22 mouse cellular contexts compared by ENCODE assay signal in the genomic region with DNA sequence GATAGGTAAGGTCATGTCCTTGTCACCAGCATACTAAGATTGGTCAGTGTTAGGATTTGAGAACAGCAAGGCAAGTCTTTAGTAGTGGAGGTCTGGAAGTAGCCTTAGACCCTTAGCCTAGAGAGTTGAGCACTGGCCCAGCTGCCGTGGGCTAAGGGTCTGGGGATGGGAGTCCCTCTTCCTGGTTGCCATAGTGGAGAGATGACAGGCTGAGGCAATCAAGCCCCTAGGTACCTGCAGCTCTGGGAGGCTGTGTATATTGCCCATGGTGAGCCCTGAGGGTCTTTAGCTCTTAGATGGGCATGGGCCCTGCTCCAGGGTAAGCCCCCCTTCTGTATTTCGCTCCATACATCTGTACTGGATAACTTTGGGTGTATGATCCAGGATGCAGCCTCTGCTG.
DNase-seq lines count a peak whose midpoint lies in the region; ATAC-seq lines count a peak whose summit lies in the region.
"Had no signal": no experiment of that assay in that cellular context is flagged by ENCODE, and none has a peak within 500 bp of the region (broad histone marks: within the 10 kb centered on the region; RNA-seq: fewer than 3 reads in every experiment).

No protein-coding gene starts in this region.

- 86% methylated on average over 2 of the region's 2 CpGs for WGBS in embryonic facial prominence, embryonic 13.5 days
- 88% methylated on average over 2 of the region's 2 CpGs for WGBS in embryonic facial prominence, embryonic 10.5 days
- WGBS in midbrain, embryonic 11.5 days = 96% methylated on average over 2 of the region's 2 CpGs
- WGBS in midbrain, embryonic 10.5 days = 85% methylated on average over 2 of the region's 2 CpGs

- H3K4me2 ChIP-seq in embryonic facial prominence, embryonic 13.5 days = no peak overlapping the region
- H3K4me2 ChIP-seq in midbrain, embryonic 11.5 days = no peak overlapping the region
- H3K4me2 ChIP-seq: forebrain, embryonic 13.5 days; forebrain, embryonic 15.5 days had no signal

- peak; percentile 32; the same call in 1 of the 2 replicates for ATAC-seq in embryonic facial prominence, embryonic 13.5 days (ENCODE audit: insufficient number of reproducible peaks, insufficient read depth, low FRiP score, low TSS enrichment, low read depth)
- no peak for ATAC-seq in midbrain, embryonic 11.5 days (ENCODE audit: low FRiP score)
- ATAC-seq in megakaryocyte, adult 5-6 weeks (ENCODE audit: poor library complexity, severe bottlenecking) = no peak
- ATAC-seq: activated CD4-positive, CD25-positive, alpha-beta regulatory T cell, adult 4 months; CD4-positive, CD25-positive, alpha-beta regulatory T cell, adult 4 months; forebrain, embryonic 13.5 days; forebrain, embryonic 15.5 days; forebrain, postnatal 0 days; Patski had no signal

- H3K9ac ChIP-seq in embryonic facial prominence, embryonic 13.5 days = no peak overlapping the region
- H3K9ac ChIP-seq in midbrain, embryonic 11.5 days (ENCODE audit: low read length) = no peak overlapping the region
- H3K9ac ChIP-seq: forebrain, embryonic 13.5 days; forebrain, embryonic 15.5 days; forebrain, postnatal 0 days had no signal

- H3K9me3 ChIP-seq in embryonic facial prominence, embryonic 13.5 days = no peaks in the 10 kb centered on the region
- H3K9me3 ChIP-seq in embryonic facial prominence, embryonic 10.5 days = no peaks in the 10 kb centered on the region
- H3K9me3 ChIP-seq in midbrain, embryonic 11.5 days (ENCODE audit: control insufficient read depth, low read length) = no peaks in the 10 kb centered on the region
- H3K9me3 ChIP-seq in midbrain, embryonic 10.5 days (replicated peaks) = no peaks in the 10 kb centered on the region
- H3K9me3 ChIP-seq: forebrain, embryonic 13.5 days; forebrain, embryonic 15.5 days; G1E had no signal

- H3K27me3 ChIP-seq in embryonic facial prominence, embryonic 13.5 days = no peaks in the 10 kb centered on the region
- H3K27me3 ChIP-seq in embryonic facial prominence, embryonic 10.5 days (replicated peaks; ENCODE audit: low read depth, poor library complexity, severe bottlenecking) = no peaks in the 10 kb centered on the region
- no peaks in the 10 kb centered on the region for H3K27me3 ChIP-seq in midbrain, embryonic 11.5 days (ENCODE audit: control insufficient read depth, insufficient read depth, low read length)
- H3K27me3 ChIP-seq in midbrain, embryonic 10.5 days (ENCODE audit: low read depth, poor library complexity, severe bottlenecking) = no peaks in the 10 kb centered on the region
- H3K27me3 ChIP-seq: CH12.LX; forebrain, embryonic 13.5 days; forebrain, embryonic 15.5 days; Patski had no signal

- H3K27ac ChIP-seq in embryonic facial prominence, embryonic 13.5 days = no peak overlapping the region
- no peak overlapping the region for H3K27ac ChIP-seq in embryonic facial prominence, embryonic 10.5 days (replicated peaks)
- no peak overlapping the region for H3K27ac ChIP-seq in midbrain, embryonic 11.5 days (ENCODE audit: low read depth, low read length)
- H3K27ac ChIP-seq in midbrain, embryonic 10.5 days (replicated peaks) = no peak overlapping the region
- H3K27ac ChIP-seq: forebrain, embryonic 13.5 days; forebrain, embryonic 15.5 days had no signal

- no peak for DNase-seq in embryonic facial prominence, embryonic 10.5 days (ENCODE audit: low spot score)
- peak; percentile 80 for DNase-seq in midbrain, embryonic 11.5 days (ENCODE audit: low spot score, missing footprints)
- no peak for DNase-seq in midbrain, embryonic 10.5 days (ENCODE audit: low spot score)
- DNase-seq: adrenal gland, adult 8-10 months; adrenal gland, postnatal 14 days; adrenal gland, postnatal 36 days; B cell, adult 2 months; cerebellum, adult 11-12 months; cerebellum, adult 2 months; cerebellum, adult 9-10 months; cerebellum, postnatal 10 days; cerebellum, postnatal 25 days; forebrain, postnatal 0 days had no signal

- H3K4me1 ChIP-seq in embryonic facial prominence, embryonic 13.5 days = no peaks in the 10 kb centered on the region
- peaks cover 6% of the 10 kb centered on the region for H3K4me1 ChIP-seq in embryonic facial prominence, embryonic 10.5 days
- H3K4me1 ChIP-seq in midbrain, embryonic 11.5 days (ENCODE audit: control insufficient read depth, insufficient read depth, low read length) = peaks cover 6% of the 10 kb centered on the region; the same call in 1 of the 2 replicates
- peaks cover 31% of the 10 kb centered on the region for H3K4me1 ChIP-seq in midbrain, embryonic 10.5 days
- H3K4me1 ChIP-seq: forebrain, embryonic 13.5 days; forebrain, embryonic 15.5 days had no signal

- H3K36me3 ChIP-seq in embryonic facial prominence, embryonic 13.5 days = peaks cover 37% of the 10 kb centered on the region
- peaks cover 70% of the 10 kb centered on the region for H3K36me3 ChIP-seq in embryonic facial prominence, embryonic 10.5 days (replicated peaks)
- H3K36me3 ChIP-seq in midbrain, embryonic 11.5 days (ENCODE audit: control insufficient read depth, insufficient read depth, low read length) = 0 out of 2 replicates have a peak, but pooled peaks cover 4% of the 10 kb centered on the region
- H3K36me3 ChIP-seq in midbrain, embryonic 10.5 days = peaks cover 76% of the 10 kb centered on the region
- H3K36me3 ChIP-seq: G1E had no signal

- no peak overlapping the region for H3K4me3 ChIP-seq in embryonic facial prominence, embryonic 13.5 days
- H3K4me3 ChIP-seq in embryonic facial prominence, embryonic 10.5 days = no peak overlapping the region
- H3K4me3 ChIP-seq in midbrain, embryonic 11.5 days (ENCODE audit: low read depth, low read length) = no peak overlapping the region
- H3K4me3 ChIP-seq in midbrain, embryonic 10.5 days = no peak overlapping the region
- H3K4me3 ChIP-seq: forebrain, embryonic 13.5 days; forebrain, embryonic 15.5 days had no signal
